Mouse (Mus musculus): ENCODE results near the gene Tomm40l. TPM values are rescaled to one million over a fixed set of nuclear protein-coding genes. Genes with fewer than 3 reads are reported as not detected.

The Tomm40l gene
- polyA plus RNA-seq (2017; shearing (Covaris generic)): 45.0 TPM

DNA sequence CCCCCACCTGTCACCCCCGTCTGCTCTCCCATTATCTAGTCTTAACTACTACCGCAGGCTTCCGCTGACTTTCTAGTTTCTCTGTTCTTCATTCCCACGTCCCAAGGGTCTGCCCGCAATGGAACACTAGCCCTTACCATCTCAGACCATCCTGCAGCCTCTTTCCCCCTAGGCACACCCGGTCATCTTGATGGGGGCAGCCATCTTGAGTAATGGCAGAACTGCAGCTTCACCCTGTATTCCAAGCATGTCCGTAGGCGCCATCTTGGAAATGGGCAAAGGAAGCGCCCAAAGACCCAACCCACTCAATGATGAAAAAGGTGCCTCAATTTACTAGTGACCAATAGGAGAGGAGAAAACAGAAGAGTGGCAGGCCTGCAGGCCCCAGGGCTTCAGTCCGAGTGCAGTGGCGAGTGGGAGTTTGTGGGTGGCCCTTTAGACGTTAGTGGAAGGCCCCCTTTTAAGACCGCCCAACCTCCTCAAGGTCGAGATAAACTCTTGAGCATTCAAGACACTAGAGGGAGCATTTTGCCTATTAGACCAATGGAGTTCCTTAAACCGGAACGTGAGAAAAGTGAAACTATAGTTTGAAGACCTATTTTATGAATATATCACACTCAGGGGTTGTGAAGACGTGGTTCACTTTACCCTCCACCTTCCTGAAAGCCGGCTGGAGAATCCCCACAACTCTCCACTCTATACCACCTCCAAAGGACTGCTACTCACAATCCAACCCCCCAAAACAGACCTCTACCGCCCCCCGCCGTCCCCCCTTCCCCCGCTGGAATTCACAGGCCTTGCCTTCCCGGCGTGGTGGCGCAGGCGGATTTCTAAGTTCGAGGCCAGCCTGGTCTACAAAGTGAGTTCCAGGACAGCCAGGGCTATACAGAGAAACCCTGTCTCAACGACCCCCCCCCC is at the start of gene Tomm40l:
Tomm40l (minus strand) TSS at position 277 of the 918 bp plus-strand sequence.

DNA sequence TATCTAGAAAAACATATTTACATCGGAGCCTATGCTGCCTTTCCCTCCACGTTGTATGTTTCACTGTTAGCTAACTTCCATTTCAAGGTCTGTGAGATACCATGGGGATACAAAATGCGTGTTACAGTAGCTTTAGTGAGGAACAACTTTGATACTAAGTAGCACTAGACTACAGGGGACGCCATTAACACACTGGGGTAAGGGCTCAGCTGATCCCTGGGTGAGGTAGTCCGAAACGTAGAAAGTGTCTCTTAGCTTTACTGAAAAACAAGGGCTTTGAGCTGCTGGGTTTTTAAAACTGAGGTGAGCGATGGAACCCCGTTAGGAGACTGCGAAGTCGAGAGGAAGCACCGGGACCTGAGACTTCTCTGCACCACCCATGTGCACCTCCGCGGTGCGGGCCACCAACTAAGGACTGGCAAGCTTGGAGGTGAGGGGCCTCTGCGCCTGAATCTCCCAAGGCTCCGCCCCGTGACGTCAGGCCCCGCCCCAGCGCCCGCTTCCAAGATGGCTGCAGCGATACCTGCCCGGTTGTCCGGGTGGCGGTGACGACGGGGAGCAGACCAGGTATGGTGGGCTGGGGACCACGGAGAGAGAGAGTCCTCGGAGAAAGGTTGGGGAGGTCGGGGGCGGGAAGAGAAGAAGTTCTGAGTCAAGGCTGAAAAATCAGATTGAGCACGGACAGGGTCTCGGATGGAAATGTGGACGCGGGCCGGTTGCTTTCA is 47.7 kb upstream of the Tomm40l start, which contains the start of gene B4galt3:
B4galt3 (plus strand) TSS at position 481 of the 725 bp plus-strand sequence.

GRCm38 (mm10) chr1:171250680-171251593 is 28.6 kb upstream of the Tomm40l start, which contains the start of gene Ndufs2:
Gene Ndufs2, minus strand, starts transcription at chr1:171251388.

GRCm38 (mm10) chr1:171249913-171250600 is 27.7 kb upstream of the Tomm40l start, which contains the start of gene Adamts4:
Gene Adamts4, plus strand, starts transcription at chr1:171250421.

GRCm38 (mm10) chr1:171234126-171234525 is 11.8 kb upstream of the Tomm40l start, which contains the start of gene Fcer1g:
Gene Fcer1g, minus strand, starts transcription at chr1:171234365.

GRCm38 (mm10) chr1:171224857-171225256 is 2.5 kb upstream of the Tomm40l start, which contains the start of gene Apoa2:
Gene Apoa2, plus strand, starts transcription at chr1:171225054.

DNA sequence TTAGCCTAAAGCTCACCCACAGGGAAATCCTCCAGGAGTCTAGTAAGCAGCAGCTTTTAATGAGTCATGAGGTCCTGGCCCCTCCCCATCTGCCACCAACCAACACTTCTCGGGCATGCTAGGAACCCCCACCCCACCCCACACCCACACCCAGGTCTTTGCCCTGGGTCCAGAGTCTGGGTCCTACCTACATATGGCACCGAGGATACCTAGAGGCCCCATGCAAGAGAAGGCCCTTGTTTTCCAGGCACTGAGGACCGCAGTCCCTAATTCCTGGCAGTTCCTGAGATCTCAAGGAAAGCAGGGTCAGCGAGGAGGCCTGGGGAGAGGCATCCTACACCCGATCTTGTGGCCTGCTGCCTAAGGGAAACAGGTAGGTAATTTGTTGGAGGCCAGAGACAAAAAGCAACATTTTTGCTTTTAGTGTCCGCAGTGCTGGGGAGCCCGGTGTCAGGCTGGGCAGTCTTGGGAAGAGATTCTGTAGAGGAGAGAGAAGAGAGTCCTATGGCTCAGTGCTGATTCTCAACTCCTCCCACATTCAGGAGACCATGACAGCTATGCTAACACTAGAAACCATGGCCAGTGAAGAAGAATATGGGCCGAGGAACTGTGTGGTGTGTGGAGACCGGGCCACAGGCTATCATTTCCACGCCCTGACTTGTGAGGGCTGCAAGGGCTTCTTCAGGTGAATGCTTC is 8.4 kb downstream of the Tomm40l start, which contains the start of gene Nr1i3:
Nr1i3 (plus strand) TSS at position 170 of the 696 bp plus-strand sequence.

GRCm38 (mm10) chr1:171195887-171196397 is 26.4 kb downstream of the Tomm40l start, which contains the start of gene Pcp4l1:
Gene Pcp4l1, minus strand, starts transcription at chr1:171196268.

Other genes with a start within 250 kb of the Tomm40l start
- gene Fcgr2b, start 246.0 kb downstream of the Tomm40l start, polyA plus RNA-seq (2017; shearing (Covaris generic)): 0.27 TPM
- 0.22 TPM for gene Fcgr4, start 203.6 kb downstream of the Tomm40l start, polyA plus RNA-seq (2017; shearing (Covaris generic))
- gene Fcgr3, start 157.6 kb downstream of the Tomm40l start, polyA plus RNA-seq (2017; shearing (Covaris generic)): 1.3 TPM
- 2.0 TPM for gene Cfap126, start 108.6 kb downstream of the Tomm40l start, polyA plus RNA-seq (2017; shearing (Covaris generic))
- gene Sdhc, start 71.9 kb downstream of the Tomm40l start, polyA plus RNA-seq (2017; shearing (Covaris generic)): 179 TPM
- not detected for gene Mpz, start 71.8 kb downstream of the Tomm40l start, polyA plus RNA-seq (2017; shearing (Covaris generic))
- gene Pcp4l1, start 26.2 kb downstream of the Tomm40l start, polyA plus RNA-seq (2017; shearing (Covaris generic)): not detected
- gene Nr1i3, start 8.5 kb downstream of the Tomm40l start, polyA plus RNA-seq (2017; shearing (Covaris generic)): 0.61 TPM
- 0.62 TPM for gene Apoa2, start 2.5 kb upstream of the Tomm40l start, polyA plus RNA-seq (2017; shearing (Covaris generic))
- 7.1 TPM for gene Fcer1g, start 11.9 kb upstream of the Tomm40l start, polyA plus RNA-seq (2017; shearing (Covaris generic))
- not detected for gene Adamts4, start 27.9 kb upstream of the Tomm40l start, polyA plus RNA-seq (2017; shearing (Covaris generic))
- gene Ndufs2, start 28.9 kb upstream of the Tomm40l start, polyA plus RNA-seq (2017; shearing (Covaris generic)): 197 TPM
- gene B4galt3, start 47.8 kb upstream of the Tomm40l start, polyA plus RNA-seq (2017; shearing (Covaris generic)): 51.6 TPM
- 89.0 TPM for gene Ppox, start 58.7 kb upstream of the Tomm40l start, polyA plus RNA-seq (2017; shearing (Covaris generic))
- 51.7 TPM for gene Usp21, start 65.5 kb upstream of the Tomm40l start, polyA plus RNA-seq (2017; shearing (Covaris generic))
- gene Ufc1, start 72.5 kb upstream of the Tomm40l start, polyA plus RNA-seq (2017; shearing (Covaris generic)): 77.9 TPM
- 38.2 TPM for gene Dedd, start 106.6 kb upstream of the Tomm40l start, polyA plus RNA-seq (2017; shearing (Covaris generic))
- 56.6 TPM for gene Nit1, start 123.1 kb upstream of the Tomm40l start, polyA plus RNA-seq (2017; shearing (Covaris generic))
- 123 TPM for gene Pfdn2, start 123.2 kb upstream of the Tomm40l start, polyA plus RNA-seq (2017; shearing (Covaris generic))
- gene Klhdc9, start 138.3 kb upstream of the Tomm40l start, polyA plus RNA-seq (2017; shearing (Covaris generic)): not detected
- not detected for gene Nectin4, start 147.6 kb upstream of the Tomm40l start, polyA plus RNA-seq (2017; shearing (Covaris generic))
- gene Arhgap30, start 166.4 kb upstream of the Tomm40l start, polyA plus RNA-seq (2017; shearing (Covaris generic)): 258 TPM
- 102 TPM for gene Usf1, start 188.8 kb upstream of the Tomm40l start, polyA plus RNA-seq (2017; shearing (Covaris generic))
- gene Tstd1, start 196.4 kb upstream of the Tomm40l start, polyA plus RNA-seq (2017; shearing (Covaris generic)): 5.9 TPM
- 0.93 TPM for gene F11r, start 215.0 kb upstream of the Tomm40l start, polyA plus RNA-seq (2017; shearing (Covaris generic))